Mouse (Mus musculus) neural tube, embryonic 11.5 days (tissue): ENCODE measurements at regions not wholly inside any gene's neighbourhood (a gene's known extent, or its start where the extent isn't known, plus 50 kb on each side); places are given as distances from the start of the nearest gene placed in this dataset.

Experiments used
- ATAC-seq: fragments of 200-750 bp; cut with Nextera tagmentation; 2 replicates; pipeline ENCODE4 v1.8.0; 2017; ENCODE audit warnings: moderate number of reproducible peaks, mild to moderate bottlenecking, moderate TSS enrichment, moderate library complexity; ENCODE audit not compliant: insufficient read depth, low FRiP score, low TSS enrichment
- DNase-seq: peaks from one replicate; pipeline ENCODE4 v3.0.0-alpha.2; 2015; ENCODE audit warnings: low spot score
- H3K27ac ChIP-seq: fragments of 300-500 bp; sonication (generic); 2 replicates; pipeline ENCODE4 v1.5.1; 2014; ENCODE audit warnings: low read depth, mild to moderate bottlenecking, low read length
- H3K27me3 ChIP-seq: fragments of 300-500 bp; sonication (generic); 2 replicates; pipeline ENCODE4 v1.6.1; 2014; ENCODE audit warnings: mild to moderate bottlenecking, low read length, mixed read lengths; ENCODE audit not compliant: control insufficient read depth, insufficient read depth
- H3K36me3 ChIP-seq: fragments of 300-500 bp; sonication (generic); 2 replicates; pipeline ENCODE4 v1.6.1; 2014; ENCODE audit warnings: mild to moderate bottlenecking, low read length, moderate library complexity, mixed read lengths; ENCODE audit not compliant: control insufficient read depth, insufficient read depth
- H3K4me1 ChIP-seq: fragments of 300-500 bp; sonication (generic); 2 replicates; pipeline ENCODE4 v1.6.1; 2014; ENCODE audit warnings: low read length, mixed read lengths; ENCODE audit not compliant: control insufficient read depth, insufficient read depth
- H3K4me2 ChIP-seq: fragments of 300-500 bp; sonication (generic); 2 replicates; pipeline ENCODE4 v1.6.1; 2014; ENCODE audit warnings: low read depth, mild to moderate bottlenecking, moderate library complexity
- H3K4me3 ChIP-seq: fragments of 300-500 bp; sonication (generic); 2 replicates; pipeline ENCODE4 v1.5.1; 2014; ENCODE audit warnings: low read depth, low read length
- H3K9ac ChIP-seq: fragments of 300-500 bp; sonication (generic); 2 replicates; pipeline ENCODE4 v1.6.1; 2014; ENCODE audit warnings: mild to moderate bottlenecking, low read length
- H3K9me3 ChIP-seq: fragments of 300-500 bp; sonication (generic); 2 replicates; pipeline ENCODE4 v1.6.1; 2016; ENCODE audit warnings: low read length; ENCODE audit not compliant: control insufficient read depth
- WGBS: fragments of 180-500 bp; shearing (Covaris S2); extraction: QIAGEN DNeasy Blood & Tissue Kit; methylation state at CpG from one replicate; pipeline ENCODE4 v1.1.7; 2014; 5-methylcytosine and 5-hydroxymethylcytosine counted together

DNA sequence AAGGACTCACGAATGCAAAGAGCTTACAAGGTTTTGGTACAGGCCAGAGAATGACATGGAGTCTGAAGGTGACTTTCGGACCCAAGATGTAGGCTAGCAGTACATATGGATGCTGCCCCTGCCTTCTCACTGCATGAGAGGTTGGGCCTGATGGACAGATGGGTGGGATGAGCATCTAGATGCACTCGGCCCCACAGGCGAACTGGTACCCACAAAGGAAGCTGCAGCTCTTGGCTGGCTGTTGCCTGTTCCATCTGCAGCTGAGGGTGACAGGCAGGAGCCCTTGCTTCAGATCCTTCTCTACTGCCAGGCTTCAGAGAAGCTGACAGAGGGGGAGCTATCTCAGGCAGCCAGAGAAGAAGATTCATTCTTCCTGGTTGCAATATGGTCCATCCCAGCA, 216.8 kb upstream of the Tas2r119 start:
- no peaks in the 10 kb centered on the region for H3K36me3 ChIP-seq
- no peak for DNase-seq
- ATAC-seq: no peak
- H3K9ac ChIP-seq: no peak overlapping the region
- H3K4me2 ChIP-seq: no peak overlapping the region
- H3K4me3 ChIP-seq: no peak overlapping the region
- 81% methylated on average over 4 of the region's 4 CpGs for WGBS
- H3K9me3 ChIP-seq: no peaks in the 10 kb centered on the region
- no peaks in the 10 kb centered on the region for H3K4me1 ChIP-seq
- H3K27me3 ChIP-seq: no peaks in the 10 kb centered on the region
- H3K27ac ChIP-seq: no peak overlapping the region

GRCm38 (mm10) chr15:31961963-31962362, 215.1 kb upstream of the Tas2r119 start:
- H3K36me3 ChIP-seq: no peaks in the 10 kb centered on the region
- no peak overlapping the region for H3K27ac ChIP-seq
- ATAC-seq: no peak
- H3K9ac ChIP-seq: no peak overlapping the region
- H3K4me1 ChIP-seq: no peaks in the 10 kb centered on the region
- 62% methylated on average over 2 of the region's 2 CpGs for WGBS
- no peaks in the 10 kb centered on the region for H3K9me3 ChIP-seq
- H3K27me3 ChIP-seq: no peaks in the 10 kb centered on the region
- no peak overlapping the region for H3K4me3 ChIP-seq
- DNase-seq: no peak
- no peak overlapping the region for H3K4me2 ChIP-seq

DNA sequence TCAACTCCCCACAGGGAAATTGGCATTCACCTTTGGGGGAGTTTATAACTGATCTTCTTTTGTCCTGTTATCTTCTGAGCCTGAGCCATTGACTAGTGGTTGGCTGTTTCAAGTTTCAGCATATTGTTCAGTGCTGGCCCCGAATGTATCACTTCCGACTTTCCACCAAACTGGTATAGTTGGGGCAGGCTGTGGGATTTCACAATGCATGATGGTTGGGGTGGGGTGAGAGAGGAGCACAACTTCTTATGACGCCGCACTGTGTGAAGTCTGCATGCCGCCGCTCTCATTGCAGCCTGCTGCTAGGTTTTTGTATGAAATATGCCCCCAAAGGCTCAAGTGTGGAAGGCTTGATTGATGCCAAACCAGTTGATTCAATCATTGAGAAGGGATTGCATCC, 212.2 kb upstream of the Tas2r119 start:
- Histone ChIP-seq H3K9ac (no peak overlapping the region), H3K27me3 (no peaks in the 10 kb centered on the region), H3K4me1 (no peaks in the 10 kb centered on the region), H3K4me2 (no peak overlapping the region), H3K36me3 (no peaks in the 10 kb centered on the region), H3K27ac (no peak overlapping the region), H3K9me3 (no peaks in the 10 kb centered on the region), H3K4me3 (no peak overlapping the region)
- WGBS: 92% methylated on average over 6 of the region's 6 CpGs
- no peak for ATAC-seq
- DNase-seq: no peak

- Histone ChIP-seq H3K9ac (no peak overlapping the region), H3K27ac (no peak overlapping the region), H3K4me1 (no peaks in the 10 kb centered on the region), H3K27me3 (no peaks in the 10 kb centered on the region), H3K9me3 (no peaks in the 10 kb centered on the region), H3K4me3 (no peak overlapping the region), H3K36me3 (no peaks in the 10 kb centered on the region), H3K4me2 (no peak overlapping the region)
- 91% methylated on average over 4 of the region's 4 CpGs for WGBS
- ATAC-seq (no peak), DNase-seq (no peak)
Measured at GRCm38 (mm10) chr15:31965542-31965941, 211.5 kb upstream of the Tas2r119 start.

DNA sequence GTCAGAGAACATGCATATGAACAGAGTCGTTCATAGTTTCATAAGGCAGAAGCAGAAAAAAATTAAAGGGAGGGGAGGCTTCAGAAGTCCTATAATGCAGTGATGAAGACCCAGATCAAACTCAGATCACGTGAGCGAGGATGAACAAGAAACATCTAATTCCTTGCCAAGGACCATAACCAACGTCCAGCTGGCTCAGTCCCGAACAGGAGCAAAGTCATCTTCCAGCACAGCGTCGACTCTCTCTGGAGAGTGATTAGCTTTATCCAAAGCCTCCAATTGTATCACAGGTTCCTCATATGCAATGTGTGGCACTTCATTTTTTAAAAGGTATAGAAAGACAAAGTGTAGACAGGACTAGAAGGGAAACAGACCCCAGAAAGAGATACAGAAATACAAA, 204.2 kb upstream of the Tas2r119 start:
- WGBS: 91% methylated on average over 7 of the region's 7 CpGs
- H3K36me3 ChIP-seq: no peaks in the 10 kb centered on the region
- ATAC-seq: no peak
- H3K27ac ChIP-seq: no peak overlapping the region
- no peak overlapping the region for H3K4me2 ChIP-seq
- no peak overlapping the region for H3K4me3 ChIP-seq
- H3K9me3 ChIP-seq: no peaks in the 10 kb centered on the region
- H3K4me1 ChIP-seq: no peaks in the 10 kb centered on the region
- H3K27me3 ChIP-seq: no peaks in the 10 kb centered on the region
- DNase-seq: no peak
- H3K9ac ChIP-seq: no peak overlapping the region

- no peaks in the 10 kb centered on the region for H3K9me3 ChIP-seq
- WGBS: 84% methylated on average over 11 of the region's 11 CpGs
- no peaks in the 10 kb centered on the region for H3K36me3 ChIP-seq
- H3K4me2 ChIP-seq: no peak overlapping the region
- H3K9ac ChIP-seq: no peak overlapping the region
- no peak for DNase-seq
- no peak overlapping the region for H3K27ac ChIP-seq
- H3K4me1 ChIP-seq: no peaks in the 10 kb centered on the region
- H3K4me3 ChIP-seq: no peak overlapping the region
- H3K27me3 ChIP-seq: no peaks in the 10 kb centered on the region
- no peak for ATAC-seq
Measured at GRCm38 (mm10) chr15:31973889-31974288, 203.2 kb upstream of the Tas2r119 start.

DNA sequence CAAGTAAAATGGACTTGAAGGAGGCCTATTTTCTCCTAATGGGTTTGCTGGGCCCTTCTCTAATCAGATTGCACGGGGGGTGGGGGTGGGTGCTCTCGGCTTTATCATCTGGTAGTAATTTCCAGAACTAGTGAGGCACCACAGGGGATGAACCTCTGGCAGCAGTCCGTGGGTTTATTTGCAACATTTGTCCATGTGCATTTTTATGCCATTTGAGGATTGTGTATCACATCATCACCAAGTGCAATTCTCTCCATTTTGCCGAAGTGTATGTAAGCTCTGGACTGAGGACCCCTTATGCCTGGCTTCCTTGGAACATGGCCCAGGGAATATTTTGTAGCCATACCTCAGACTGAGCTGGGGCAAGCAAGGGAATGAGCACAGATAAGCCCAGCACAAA, 200.6 kb upstream of the Tas2r119 start:
- 69% methylated on average over 4 of the region's 4 CpGs for WGBS
- Histone ChIP-seq H3K9me3 (no peaks in the 10 kb centered on the region), H3K36me3 (no peaks in the 10 kb centered on the region), H3K9ac (no peak overlapping the region), H3K4me1 (no peaks in the 10 kb centered on the region), H3K4me2 (no peak overlapping the region), H3K27me3 (no peaks in the 10 kb centered on the region), H3K27ac (no peak overlapping the region), H3K4me3 (no peak overlapping the region)
- ATAC-seq: no peak
- no peak for DNase-seq

GRCm38 (mm10) chr15:31977563-31977962, 199.5 kb upstream of the Tas2r119 start:
- H3K9me3 ChIP-seq: no peaks in the 10 kb centered on the region
- no peak overlapping the region for H3K27ac ChIP-seq
- H3K27me3 ChIP-seq: no peaks in the 10 kb centered on the region
- no peak overlapping the region for H3K4me2 ChIP-seq
- no peak overlapping the region for H3K9ac ChIP-seq
- no peaks in the 10 kb centered on the region for H3K36me3 ChIP-seq
- no peak for DNase-seq
- no peak overlapping the region for H3K4me3 ChIP-seq
- 85% methylated on average over 3 of the region's 3 CpGs for WGBS
- no peak for ATAC-seq
- H3K4me1 ChIP-seq: no peaks in the 10 kb centered on the region

GRCm38 (mm10) chr15:31979961-31980360, 197.1 kb upstream of the Tas2r119 start:
- H3K36me3 ChIP-seq: no peaks in the 10 kb centered on the region
- WGBS: 25% methylated on average over 7 of the region's 7 CpGs
- ATAC-seq (no peak), DNase-seq (no peak)
- no peak overlapping the region for H3K27ac ChIP-seq
- H3K4me1 ChIP-seq: no peaks in the 10 kb centered on the region
- no peak overlapping the region for H3K9ac ChIP-seq
- H3K4me2 ChIP-seq: no peak overlapping the region
- no peaks in the 10 kb centered on the region for H3K27me3 ChIP-seq
- H3K9me3 ChIP-seq: no peaks in the 10 kb centered on the region
- H3K4me3 ChIP-seq: no peak overlapping the region
